In genomic region chr17:24209043-24209915, GRCm38 (mm10) we compare ENCODE assay signal across 8 mouse cellular contexts. TPM values are rescaled to one million over a fixed set of nuclear protein-coding genes. Genes with fewer than 3 reads are reported as not detected.
DNase-seq lines count a peak whose midpoint lies in the region; TF ChIP-seq lines count a peak whose summit lies in the region.

Gene Ntn3, minus strand, starts transcription at chr17:24209531.

- H3K4me3 ChIP-seq in embryonic fibroblast, embryonic 13.5 days (ENCODE audit: insufficient read depth, low read length), result peak within 1 kb of the TSS; percentile 1; the same call in 1 of the 2 replicates

- DNase-seq in frontal cortex, postnatal 14 days (ENCODE audit: low spot score in 2 of 2), result peak; percentile 45 to 53
- no peak for DNase-seq in frontal cortex, postnatal 25 days (ENCODE audit: low spot score in 2 of 2)
- DNase-seq in adrenal gland, postnatal 36 days, result peak; percentile 52 to 71
- peak; percentile 56 to 57 for DNase-seq in heart, postnatal 10 days
- peak; percentile 43 to 53 for DNase-seq in left cerebral cortex, postnatal 14 days (ENCODE audit: low spot score in 2 of 2)
- DNase-seq in mesoderm, embryonic 11.5 days (ENCODE audit: low read depth, low spot score), result peak; percentile 84
- DNase-seq in spleen, postnatal 4 days (ENCODE audit: low spot score in 2 of 2), result peak; percentile 85 to 90

- H3K4me1 ChIP-seq in embryonic fibroblast, embryonic 13.5 days (ENCODE audit: control insufficient read depth, insufficient read depth, low read length), result peaks cover 9% of the 10 kb centered on the region

- intact Hi-C loops in heart, postnatal 10 days (cut with DNase I), result no loop called here
- intact Hi-C loops in left cerebral cortex, postnatal 14 days (cut with DNase I), result loop anchor here (5.0 kb wide), 1 partner anchor 42 kb away; the partner anchor contains the start of gene Atp6v0c

- TF ChIP-seq POLR2A in embryonic fibroblast, embryonic 13.5 days (IDR thresholded peaks at IDR 0.05; ENCODE audit: low read depth, low read length), result 0 out of 2 replicates have a peak, but pooled peaks have one; percentile 26

- H3K27ac ChIP-seq in embryonic fibroblast, embryonic 13.5 days (ENCODE audit: insufficient read depth, low read length), result peak within 1 kb of the TSS; percentile 19

- no peak for TF ChIP-seq CTCF in embryonic fibroblast, embryonic 13.5 days (IDR thresholded peaks at IDR 0.05; ENCODE audit: borderline replicate concordance, insufficient read depth, low read length)

RNA-seq across cellular contexts. Expression of gene Ntn3, which starts in this region (rescaled TPM):
- total RNA-seq in adrenal gland, postnatal 36 days (2021), result 1 to 10 TPM; 1.5 to 2.9 TPM
- polyA plus RNA-seq in embryonic fibroblast, embryonic 13.5 days (2011; ENCODE audit: insufficient read length, low read depth, missing spikeins), result 2.9 and 4.1 TPM in 2 replicates
- total RNA-seq in heart, postnatal 10 days (2021), result 1 to 10 TPM; 1.6 to 1.7 TPM
- 10 to 100 TPM; 11.0 to 12.6 TPM for total RNA-seq in left cerebral cortex, postnatal 14 days (2021)

Comparison
In these comparisons a context has a peak if more than half of its experiments do, and no peak if none do; other contexts are left out.
1. DNase-seq: peak in frontal cortex, postnatal 14 days (2 of 2), adrenal gland, postnatal 36 days (2 of 2), heart, postnatal 10 days (2 of 2), left cerebral cortex, postnatal 14 days (2 of 2), mesoderm, embryonic 11.5 days (single experiment) and spleen, postnatal 4 days (2 of 2); none in frontal cortex, postnatal 25 days (0 of 2).